Mouse (Mus musculus) liver, embryonic 14.5 days (tissue): ENCODE data around the gene Prr14l. TPM values are rescaled to one million over a fixed set of nuclear protein-coding genes. Genes with fewer than 3 reads are reported as not detected.
"Not testable (repeated sequence)": the region's sequence is repeated elsewhere in the genome, so short reads cannot be mapped to it uniquely, and the experiment has no call there.

Experiments
- ATAC-seq: fragments of 200-750 bp; cut with Nextera tagmentation; 2 replicates; pipeline ENCODE4 v1.8.0; 2017; ENCODE audit warnings: moderate number of reproducible peaks, mild to moderate bottlenecking, moderate library complexity; ENCODE audit not compliant: insufficient read depth
- DNase-seq, 3 experiments: peaks; one replicate each; pipeline ENCODE4 v3.0.0-alpha.2; 2012 to 2013; ENCODE audit warnings: low read depth in 3 of 3, low spot score in 3 of 3
- H3K27ac ChIP-seq: fragments of 300-500 bp; sonication (generic); 2 replicates; pipeline ENCODE4 v1.5.1; 2014; ENCODE audit warnings: moderate library complexity, mild to moderate bottlenecking, control low read depth, inconsistent platforms
- H3K27me3 ChIP-seq: fragments of 300-500 bp; sonication (generic); 2 replicates; pipeline ENCODE4 v1.6.1; 2014; ENCODE audit warnings: mild to moderate bottlenecking, low read length, moderate library complexity; ENCODE audit not compliant: control insufficient read depth, insufficient read depth
- H3K36me3 ChIP-seq: fragments of 300-500 bp; sonication (generic); replicated peaks from 2 replicates; pipeline ENCODE4 v1.6.1; 2014; ENCODE audit warnings: low read depth; ENCODE audit not compliant: control insufficient read depth, insufficient read depth
- H3K4me1 ChIP-seq, 2 experiments: fragments of 200-500 bp in 1 of 2; fragments of 300-500 bp in 1 of 2; sonication (generic) in 1 of 2; replicated peaks; 2 replicates each; pipeline ENCODE4 v1.6.1; 2012 to 2014; ENCODE audit warnings: antibody characterized with exemption in 1 of 2, inconsistent platforms in 1 of 2, low read length in 1 of 2; ENCODE audit not compliant: control insufficient read depth in 2 of 2, insufficient read depth in 2 of 2
- H3K4me2 ChIP-seq: fragments of 300-500 bp; sonication (generic); 2 replicates; pipeline ENCODE4 v1.6.1; 2014; ENCODE audit warnings: low read depth, mild to moderate bottlenecking, control low read depth, moderate library complexity
- H3K4me3 ChIP-seq, 2 experiments: fragments of 200-500 bp in 1 of 2; fragments of 300-500 bp in 1 of 2; sonication (generic) in 1 of 2; 2 replicates each; pipeline ENCODE4 v1.5.1; 2012 to 2014; ENCODE audit warnings: low read depth in 2 of 2, low read length in 2 of 2, mild to moderate bottlenecking in 2 of 2, control low read depth in 1 of 2, inconsistent platforms in 1 of 2, moderate library complexity in 1 of 2; ENCODE audit not compliant: insufficient read depth in 1 of 2
- H3K9ac ChIP-seq: fragments of 300-500 bp; sonication (generic); replicated peaks from 2 replicates; pipeline ENCODE4 v1.6.1; 2014; ENCODE audit warnings: mild to moderate bottlenecking, control low read depth, moderate library complexity
- H3K9me3 ChIP-seq: fragments of 300-500 bp; sonication (generic); 2 replicates; pipeline ENCODE4 v1.6.1; 2016; ENCODE audit warnings: low read length, mixed read lengths; ENCODE audit not compliant: control insufficient read depth
- CTCF ChIP-seq: IDR thresholded peaks from 2 replicates; pipeline ENCODE4 v1.5.1; 2016; ENCODE audit warnings: antibody characterized with exemption, low read depth, control low read depth
- EP300 ChIP-seq: IDR thresholded peaks from 2 replicates; pipeline ENCODE4 v1.6.1; 2016; ENCODE audit warnings: antibody characterized with exemption, low read depth
- WGBS: fragments of 180-500 bp; shearing (Covaris S2); extraction: QIAGEN DNeasy Blood & Tissue Kit; methylation state at CpG from one replicate; pipeline ENCODE4 v1.1.7; 2014; ENCODE audit not compliant: insufficient replicate concordance; 5-methylcytosine and 5-hydroxymethylcytosine counted together
- polyA plus RNA-seq, 2 experiments: library from polyadenylated mRNA; depleted of rRNA in 1 of 2; stranded (reverse) in 1 of 2; unstranded in 1 of 2; fragments of >200 nt; fragmentation: Nextera tagmentation in 1 of 2; extraction: Ambion mirVana in 1 of 2; gene quantifications; 2 replicates each; pipeline versions ENCODE4 v1.2.1 to v1.2.3; 2012 to 2014

Prr14l gene
- polyA plus RNA-seq, 2 experiments = 4.2 to 6.5 TPM

DNA sequence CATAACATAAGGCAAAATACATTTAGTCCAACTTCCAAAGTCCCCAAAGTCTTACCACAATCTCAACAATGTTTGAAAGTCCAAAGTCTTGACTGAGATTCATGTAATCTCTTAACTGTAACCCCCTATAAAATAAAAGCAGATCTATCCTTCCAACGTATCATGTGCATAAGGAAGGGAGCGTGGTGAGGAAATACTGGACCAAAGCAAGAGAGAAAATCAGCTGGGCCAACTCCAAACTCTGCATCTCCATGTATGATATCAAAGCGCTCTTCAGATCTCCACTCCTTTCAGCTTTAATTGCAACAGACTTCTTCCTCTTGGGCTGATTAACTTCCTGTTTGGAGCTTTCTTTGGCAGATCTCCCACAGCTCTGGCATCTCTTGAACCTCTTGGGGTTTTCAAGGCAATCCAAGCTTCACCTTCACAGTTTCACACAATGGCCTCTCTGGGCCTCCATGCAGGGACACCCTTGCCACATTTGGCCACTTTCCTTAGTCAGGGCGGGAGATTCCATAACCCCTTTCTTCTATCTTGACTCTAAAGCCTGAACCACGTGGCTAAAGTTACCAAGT lies 92.4 kb downstream of the Prr14l start:
- no peak for DNase-seq
- no peak overlapping the region for H3K9ac ChIP-seq
- ATAC-seq = no peak
- no peaks in the 10 kb centered on the region for H3K36me3 ChIP-seq
- no peak overlapping the region for H3K4me2 ChIP-seq
- H3K4me3 ChIP-seq = no peak overlapping the region
- 67% methylated on average over 5 of the region's 5 CpGs for WGBS
- H3K4me1 ChIP-seq = peaks cover 0 to 12% of the 10 kb centered on the region in 2 experiments; a peak in 2 of 4 replicates
- H3K27me3 ChIP-seq = no peaks in the 10 kb centered on the region
- H3K9me3 ChIP-seq = no peaks in the 10 kb centered on the region
- TF ChIP-seq CTCF (no peak), EP300 (no peak)
- no peak overlapping the region for H3K27ac ChIP-seq

- ATAC-seq = no peak
- Histone ChIP-seq H3K4me1 (peaks cover 0 to 5% of the 10 kb centered on the region in 2 experiments; a peak in 2 of 4 replicates), H3K27ac (no peak overlapping the region), H3K9me3 (no peaks in the 10 kb centered on the region), H3K27me3 (no peaks in the 10 kb centered on the region), H3K4me3 (no peak overlapping the region), H3K9ac (no peak overlapping the region), H3K36me3 (no peaks in the 10 kb centered on the region), H3K4me2 (no peak overlapping the region)
- 70% methylated on average over 3 of the region's 3 CpGs for WGBS
- no peak for TF ChIP-seq CTCF
- no peak for TF ChIP-seq EP300
- DNase-seq = no peak
These were observed 93.3 kb downstream of the Prr14l start for GRCm38 (mm10) chr5:32760787-32761186.

- 86% methylated on average over 16 of the region's 18 CpGs for WGBS
- not testable (repeated sequence) for H3K4me1 ChIP-seq, ATAC-seq, H3K27me3 ChIP-seq, H3K4me3 ChIP-seq, DNase-seq, H3K9ac ChIP-seq, H3K36me3 ChIP-seq, H3K27ac ChIP-seq, H3K9me3 ChIP-seq, H3K4me2 ChIP-seq
These were observed 93.7 kb downstream of the Prr14l start for GRCm38 (mm10) chr5:32760352-32760751.

- Histone ChIP-seq H3K27me3 (no peaks in the 10 kb centered on the region), H3K4me1 (peaks cover 0 to 5% of the 10 kb centered on the region in 2 experiments; a peak in 2 of 4 replicates), H3K9me3 (no peaks in the 10 kb centered on the region), H3K36me3 (no peaks in the 10 kb centered on the region), H3K4me2 (no peak overlapping the region), H3K4me3 (no peak overlapping the region), H3K27ac (no peak overlapping the region), H3K9ac (no peak overlapping the region)
- WGBS = 46% methylated on average over 2 of the region's 2 CpGs
- ATAC-seq = no peak
- DNase-seq = no peak
- TF ChIP-seq CTCF (no peak), EP300 (no peak)
These were observed 94.4 kb downstream of the Prr14l start for GRCm38 (mm10) chr5:32759662-32760061.

- 78% methylated on average over 8 of the region's 8 CpGs for WGBS
- Histone ChIP-seq H3K4me3 (no peak overlapping the region), H3K4me2 (no peak overlapping the region), H3K27me3 (no peaks in the 10 kb centered on the region), H3K27ac (no peak overlapping the region), H3K9me3 (no peaks in the 10 kb centered on the region), H3K4me1 (no peaks in the 10 kb centered on the region), H3K36me3 (no peaks in the 10 kb centered on the region), H3K9ac (no peak overlapping the region)
- no peak for TF ChIP-seq CTCF
- no peak for TF ChIP-seq EP300
- no peak for ATAC-seq
- no peak for DNase-seq
These were observed 97.9 kb downstream of the Prr14l start for GRCm38 (mm10) chr5:32756141-32756540.
